Mouse (Mus musculus): ENCODE results near the gene Fgfr2.

The Fgfr2 gene

DNA sequence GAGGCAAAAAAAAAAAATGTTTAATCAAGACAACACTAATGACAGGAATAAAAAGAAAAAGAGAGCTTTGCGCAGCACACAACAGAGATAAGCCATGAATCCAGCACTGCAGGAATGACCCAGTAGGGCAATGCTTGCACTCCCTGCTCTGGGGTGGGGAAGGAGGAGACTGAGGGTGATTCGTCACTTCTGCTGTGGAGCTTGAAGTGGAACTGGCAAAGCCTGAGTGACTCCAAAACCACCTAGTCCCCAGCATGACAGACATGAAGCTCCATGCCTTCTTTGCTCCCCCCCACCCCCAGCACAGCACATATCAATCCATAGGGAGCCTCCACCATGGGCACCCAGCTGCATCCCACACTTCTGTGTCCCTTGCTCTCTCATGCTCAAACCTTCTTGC, 753.4 kb downstream of the Fgfr2 start:
- no peak for DNase-seq (ENCODE audit: low read depth)

DNA sequence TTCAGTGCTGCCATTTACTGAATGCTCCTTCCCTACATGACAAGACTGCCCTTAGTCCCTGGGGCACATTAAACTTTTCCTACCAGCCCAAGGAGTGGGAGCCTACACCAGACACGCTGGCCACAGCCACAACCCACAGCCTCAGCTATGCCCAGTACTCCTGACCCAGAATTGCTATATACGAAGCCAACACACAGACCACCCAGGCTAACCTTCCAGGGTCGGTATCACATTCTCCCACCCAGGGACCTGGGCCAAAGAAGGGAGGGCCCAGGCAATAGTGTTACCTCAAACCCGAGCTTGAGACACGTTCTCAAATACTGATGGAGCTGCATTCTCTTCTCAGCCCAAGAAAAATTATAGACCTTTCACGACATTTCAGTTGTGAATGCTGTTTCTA, 754.3 kb downstream of the Fgfr2 start:
- no peak for DNase-seq (ENCODE audit: low read depth)

DNA sequence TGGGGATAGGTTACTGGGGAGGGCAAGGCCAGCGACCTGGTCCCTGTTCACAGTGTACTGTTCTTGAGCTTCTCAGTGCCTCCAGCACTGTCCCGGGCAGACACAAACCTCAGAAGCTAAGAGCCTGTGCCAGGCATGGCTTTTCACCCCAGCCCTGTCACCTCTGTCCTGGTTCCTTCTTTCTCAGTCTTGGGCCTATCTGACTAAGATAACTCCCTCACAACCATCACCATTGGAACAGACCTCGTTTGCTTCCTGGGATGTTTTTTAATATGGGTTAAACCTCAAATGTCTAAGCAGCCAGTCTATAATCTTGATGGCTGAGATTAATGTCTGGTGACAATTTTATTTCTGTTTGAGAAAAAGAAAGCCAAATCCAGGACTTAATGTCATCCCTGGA, 755.8 kb downstream of the Fgfr2 start:
- no peak for DNase-seq (ENCODE audit: low read depth)

DNA sequence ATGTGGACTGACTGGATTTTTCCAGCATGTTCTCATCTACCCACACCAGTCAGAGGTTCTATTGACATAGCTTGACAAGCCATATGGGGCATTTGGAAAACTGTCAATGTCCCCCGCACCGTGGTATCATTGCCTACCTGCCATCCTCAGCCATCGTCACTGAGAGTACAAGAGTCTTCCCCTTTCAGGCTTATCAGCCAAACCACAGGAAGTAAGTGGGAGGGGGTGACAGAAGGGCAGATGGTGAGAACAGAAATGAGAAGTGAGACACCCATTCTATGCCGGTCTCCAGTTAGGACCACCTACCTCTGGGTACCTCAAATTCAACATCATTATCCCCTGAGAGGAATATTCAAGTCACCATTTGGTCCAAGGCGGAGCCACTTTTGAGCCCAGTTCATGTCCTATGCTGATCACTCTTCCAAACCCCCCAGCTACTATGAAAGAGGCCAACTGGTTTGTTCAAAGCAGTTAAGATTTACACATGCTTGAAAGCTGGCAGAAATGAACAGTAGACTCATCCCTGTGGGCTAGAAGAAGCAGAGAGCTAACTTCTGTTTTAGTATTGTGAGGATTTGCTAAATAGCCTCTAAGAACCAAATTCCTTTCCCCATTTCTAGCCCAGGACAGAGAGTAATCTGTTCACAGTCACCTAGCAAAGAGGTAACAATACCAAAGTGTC, 757.3 kb downstream of the Fgfr2 start:
- DNase-seq (ENCODE audit: low read depth), result no peak

DNA sequence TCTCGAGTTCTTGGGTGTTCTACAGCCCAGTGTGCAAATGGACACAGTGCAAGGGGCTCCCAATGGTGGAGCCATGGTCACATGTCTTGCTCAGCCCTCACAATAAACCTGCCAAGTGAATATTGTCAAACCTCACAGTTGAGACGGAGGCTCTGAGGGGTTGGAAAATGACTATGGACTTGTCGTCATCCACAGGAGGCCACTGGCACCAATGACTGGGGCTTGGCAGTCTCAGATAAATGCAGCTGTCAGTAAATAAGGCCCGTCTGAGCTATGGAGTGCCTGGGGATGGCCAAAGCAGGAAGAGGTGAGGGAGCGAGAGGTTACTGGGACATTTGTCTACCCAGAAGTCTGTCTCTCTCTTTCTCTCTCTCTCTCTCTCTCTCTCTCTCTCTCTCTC, 758.0 kb downstream of the Fgfr2 start:
- no peak for DNase-seq (ENCODE audit: low read depth)

DNA sequence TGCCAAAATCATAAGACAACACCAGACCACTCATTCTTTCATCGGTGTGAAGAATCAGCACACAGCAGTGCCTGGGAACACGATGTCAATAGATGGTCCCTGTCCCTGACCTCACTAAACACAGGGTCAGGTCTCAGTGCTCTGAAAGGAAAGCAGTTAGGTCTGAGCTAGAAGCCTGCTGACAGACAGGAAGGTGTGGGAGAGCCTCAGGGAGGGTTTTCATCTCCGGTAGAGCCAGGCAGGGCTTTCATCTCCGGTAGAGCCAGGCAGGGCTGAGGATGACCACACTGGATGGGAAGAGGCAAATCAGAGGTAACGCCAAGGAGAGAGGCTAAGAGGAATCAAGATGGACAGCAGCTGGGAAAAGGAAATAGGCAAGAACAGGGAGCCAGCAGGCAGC, 758.6 kb downstream of the Fgfr2 start:
- no peak for DNase-seq (ENCODE audit: low read depth)

DNA sequence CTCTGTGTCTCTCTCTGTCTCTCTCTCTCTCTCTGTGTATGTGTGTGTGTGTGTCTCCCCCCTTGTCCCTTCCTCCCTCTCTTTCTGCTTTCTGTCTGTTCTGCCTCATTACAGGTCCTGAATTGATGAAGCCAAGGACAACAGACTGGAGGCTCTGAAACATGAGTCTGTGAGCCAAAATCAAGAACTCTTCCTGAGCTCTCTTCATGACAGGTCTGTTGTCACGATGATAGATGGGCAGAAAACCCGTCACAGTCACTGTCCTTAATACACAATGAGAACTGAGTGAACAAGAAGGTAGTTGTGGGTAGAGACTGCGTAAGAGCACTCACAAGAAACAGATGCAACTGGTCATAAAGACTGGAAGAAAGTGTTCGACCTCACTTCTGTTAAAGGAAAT, 762.8 kb downstream of the Fgfr2 start:
- no peak for DNase-seq (ENCODE audit: low read depth)

DNA sequence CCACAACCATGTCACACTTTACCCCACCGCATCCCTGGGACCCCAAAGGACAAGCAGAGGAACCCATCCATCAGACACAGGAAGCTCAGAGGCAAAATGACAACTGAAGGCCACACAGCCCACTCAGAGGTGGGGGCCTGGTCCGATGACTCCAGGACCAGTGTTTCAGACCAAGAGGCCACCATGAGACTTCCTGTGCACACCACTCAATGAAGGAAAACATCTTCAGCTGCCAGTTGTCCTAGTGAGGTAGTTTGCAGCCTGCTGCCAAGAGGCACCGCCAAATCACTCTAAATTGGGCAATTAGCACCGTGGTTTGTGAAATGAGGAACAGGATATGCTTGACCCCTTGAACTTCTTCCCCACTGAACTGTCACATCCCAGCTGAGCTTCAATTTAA, 764.4 kb downstream of the Fgfr2 start:
- no peak for DNase-seq (ENCODE audit: low read depth)

DNA sequence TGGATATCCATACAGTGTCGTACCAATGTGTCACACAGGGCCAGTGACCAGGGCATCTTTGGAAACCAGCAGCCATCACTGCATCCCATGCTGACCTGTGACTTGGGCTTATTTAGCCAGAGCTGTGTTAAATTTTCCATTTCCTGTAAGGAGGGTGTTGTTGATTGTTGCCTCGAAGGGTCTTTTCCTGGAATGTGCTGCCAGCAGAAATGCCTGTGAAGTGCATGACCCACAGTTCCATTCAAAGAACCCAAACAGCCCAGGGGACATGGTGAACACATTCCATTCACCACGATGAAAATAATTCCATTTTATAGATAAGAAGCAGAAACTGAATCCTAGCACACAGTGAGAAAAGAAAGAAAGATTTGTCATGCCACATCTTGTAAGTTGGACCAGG, 764.9 kb downstream of the Fgfr2 start:
- DNase-seq (ENCODE audit: low read depth), result no peak

DNA sequence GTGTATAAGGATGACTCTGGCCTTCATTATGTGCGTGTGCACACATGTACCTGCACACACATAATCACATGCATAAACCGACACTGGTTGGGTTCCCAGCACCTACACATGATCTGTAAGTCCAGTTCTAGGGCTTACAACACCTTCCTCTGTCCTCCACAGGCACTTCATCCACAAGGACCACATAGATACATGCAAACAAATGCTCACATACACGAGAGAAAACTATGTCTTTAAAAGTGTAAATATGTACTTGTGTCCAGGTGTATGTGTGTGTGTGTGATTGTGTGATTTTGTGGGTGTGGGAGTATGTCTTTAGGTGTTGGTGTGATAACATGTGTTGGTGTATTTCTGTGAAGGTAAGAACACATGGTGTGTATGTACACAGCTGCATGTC, 765.3 kb downstream of the Fgfr2 start:
- no peak for DNase-seq (ENCODE audit: low read depth)

DNA sequence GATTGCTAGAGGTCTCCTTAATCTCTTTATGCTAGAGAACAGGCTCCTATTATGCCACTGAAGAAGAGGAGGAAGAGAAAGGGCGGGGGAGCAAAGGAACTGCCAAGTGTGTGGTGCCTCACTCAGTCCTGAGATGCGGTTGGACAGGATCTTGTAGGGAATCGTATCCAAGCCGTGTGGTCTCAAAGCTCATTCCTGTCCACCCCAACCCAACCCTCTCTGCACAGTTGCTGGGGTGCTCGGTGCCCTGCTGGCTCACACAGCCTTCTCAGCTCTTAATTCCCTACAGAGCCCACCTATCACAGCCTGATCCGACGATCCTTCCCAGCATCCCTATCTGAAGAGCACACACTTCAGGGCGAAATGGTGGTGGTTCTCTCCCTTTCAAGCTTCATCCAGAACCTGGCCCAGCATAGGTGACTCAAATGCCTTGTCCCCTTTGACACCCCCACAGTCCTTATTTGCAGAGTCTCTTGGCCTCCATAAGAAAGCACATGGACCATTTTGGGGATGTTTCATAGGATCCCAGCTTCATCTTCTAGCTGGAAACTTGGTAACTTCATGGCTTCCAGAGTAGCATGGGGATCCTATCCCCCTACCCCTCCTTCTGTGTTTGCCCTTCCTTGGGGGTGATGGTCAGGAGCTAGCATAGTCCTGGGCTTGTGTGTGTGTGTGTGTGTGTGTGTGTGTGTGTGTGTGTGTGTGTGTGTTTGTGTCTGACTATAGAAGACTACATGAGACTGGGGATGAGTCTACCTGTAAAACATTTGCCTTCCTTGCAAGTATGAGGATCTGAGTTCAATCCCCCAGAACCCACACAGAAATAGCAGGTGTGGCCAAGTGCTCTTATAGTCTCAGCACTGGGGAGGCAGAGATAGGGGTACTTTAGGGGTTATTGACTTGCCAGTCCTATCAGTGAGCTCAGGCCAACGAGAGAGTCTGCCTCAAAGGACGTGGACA, 766.0 kb downstream of the Fgfr2 start:
- DNase-seq (ENCODE audit: low read depth), result no peak

DNA sequence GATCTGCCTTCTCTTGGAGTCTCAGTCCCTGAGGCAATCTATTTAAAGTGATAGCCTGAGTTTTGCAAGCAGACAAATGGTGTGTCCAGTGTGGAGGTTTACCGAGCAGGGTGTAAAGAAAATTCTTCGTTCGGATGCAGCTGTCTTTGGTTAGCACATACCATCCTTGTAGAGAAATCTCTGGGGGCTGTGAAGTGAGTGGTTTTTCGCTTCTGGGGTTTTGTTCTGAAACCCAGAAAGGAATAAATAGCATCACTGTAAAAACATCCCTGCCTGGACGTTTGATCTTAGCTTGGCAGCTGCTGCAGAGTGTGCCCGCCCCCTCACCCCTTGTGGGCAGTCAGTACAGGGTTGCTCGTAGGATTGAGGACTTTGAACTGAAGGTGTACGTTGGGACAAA, 767.0 kb downstream of the Fgfr2 start:
- no peak for DNase-seq (ENCODE audit: low read depth)

DNA sequence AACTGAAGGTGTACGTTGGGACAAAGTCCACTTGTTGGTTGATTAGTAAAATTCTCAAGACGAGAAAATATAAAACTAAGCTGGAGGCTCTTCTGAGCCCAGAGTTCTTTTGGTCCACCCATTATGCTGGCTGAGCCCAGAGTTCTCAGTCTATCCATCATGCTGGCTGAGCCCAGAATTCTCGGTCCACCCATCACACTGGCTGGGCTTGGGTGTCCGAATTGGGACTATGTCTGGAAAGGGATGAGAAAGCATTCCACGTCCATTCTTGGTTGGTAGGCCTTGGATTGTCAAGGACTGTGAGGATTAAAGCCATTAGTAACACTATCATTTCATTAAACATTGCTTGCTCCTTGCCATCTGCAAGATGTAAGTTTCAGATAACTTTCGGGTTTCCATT, 767.4 kb downstream of the Fgfr2 start:
- DNase-seq (ENCODE audit: low read depth), result no peak

DNA sequence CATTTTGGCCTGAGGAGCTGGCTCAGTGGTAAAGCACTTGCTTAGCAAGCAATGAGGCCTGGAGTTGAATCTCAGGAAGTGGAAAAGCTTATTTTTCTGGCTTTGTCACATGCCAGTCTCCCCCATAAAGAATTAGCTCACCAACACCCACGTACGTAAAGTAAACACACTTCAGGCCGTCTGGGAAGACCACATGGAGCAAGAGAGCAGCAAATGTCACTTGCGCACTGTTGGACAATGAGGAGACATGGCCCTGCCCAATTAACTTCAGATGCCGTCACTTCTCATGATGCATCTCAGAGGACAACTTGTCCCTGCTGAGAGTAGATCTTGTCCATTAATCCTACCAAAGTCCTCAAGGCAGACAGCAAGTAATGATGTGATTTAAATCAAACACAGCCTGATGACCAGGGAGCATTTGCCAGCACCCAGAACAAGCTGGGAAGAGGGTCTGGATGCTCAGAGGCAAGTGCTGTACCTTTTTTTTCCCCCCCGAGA, 774.0 kb downstream of the Fgfr2 start:
- no peak for DNase-seq (ENCODE audit: low read depth)

DNA sequence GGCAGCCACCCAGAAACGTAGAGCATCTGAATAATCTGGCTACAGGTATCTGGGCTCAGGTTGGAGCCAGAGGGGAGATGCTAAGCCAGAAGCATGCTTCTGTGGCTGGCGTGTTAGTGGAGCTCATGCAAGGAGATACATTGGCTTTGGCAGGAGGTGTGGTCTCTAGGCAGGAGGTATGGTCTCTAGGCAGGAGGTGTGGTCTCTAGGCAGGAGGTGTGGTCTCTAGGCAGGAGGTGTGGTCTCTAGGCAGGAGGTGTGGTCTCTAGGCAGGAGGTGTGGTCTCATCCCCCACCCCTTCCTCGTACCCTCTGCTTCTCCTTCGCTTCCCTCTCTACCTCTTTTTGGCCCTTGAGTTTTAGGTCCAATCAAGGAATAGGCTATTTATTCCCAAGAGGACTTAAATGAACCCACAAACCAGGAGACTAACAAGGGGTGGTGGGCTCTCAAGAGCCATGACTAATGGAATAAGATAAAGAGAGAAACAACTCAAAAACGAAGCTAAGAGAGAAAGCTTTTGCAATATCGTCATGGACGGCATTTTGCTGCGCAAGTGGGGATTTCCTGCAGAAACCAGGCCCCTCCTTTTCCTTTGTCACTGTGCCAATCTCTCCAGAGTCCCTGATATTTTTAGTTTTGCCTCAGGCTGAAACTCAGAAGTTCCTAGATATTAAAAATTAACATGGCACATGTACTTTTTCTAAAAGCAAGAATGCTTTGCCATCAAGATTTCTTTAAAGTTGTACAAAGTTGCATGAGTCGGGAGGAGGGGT, 775.7 kb downstream of the Fgfr2 start:
- DNase-seq (ENCODE audit: low read depth), result no peak

DNA sequence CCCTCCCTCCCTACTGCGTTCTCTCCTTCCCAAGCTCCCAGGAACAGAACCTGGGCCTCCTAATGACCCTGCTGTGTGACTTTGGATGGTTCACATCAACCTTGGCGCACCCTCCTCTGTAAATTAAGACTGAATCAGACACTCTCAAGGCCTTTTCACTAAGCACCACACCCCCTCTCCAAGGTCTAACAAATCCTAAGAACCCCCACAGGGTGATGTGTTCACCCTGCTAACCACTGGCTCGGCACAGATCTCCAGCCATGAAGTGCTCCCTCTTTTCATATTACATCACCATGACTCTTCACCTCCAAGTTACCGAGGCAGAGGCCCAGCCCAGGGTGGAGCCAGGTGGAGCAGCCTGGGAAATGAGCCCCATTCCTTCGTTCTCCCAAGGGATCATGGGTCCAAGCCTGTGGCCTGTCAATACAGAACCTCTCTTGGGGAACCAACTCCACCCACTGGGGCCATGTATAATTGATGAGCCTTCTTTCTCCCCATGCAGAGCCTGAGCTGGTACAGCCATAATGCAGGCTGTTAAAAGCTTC, 777.6 kb downstream of the Fgfr2 start:
- no peak for DNase-seq (ENCODE audit: low read depth)

DNA sequence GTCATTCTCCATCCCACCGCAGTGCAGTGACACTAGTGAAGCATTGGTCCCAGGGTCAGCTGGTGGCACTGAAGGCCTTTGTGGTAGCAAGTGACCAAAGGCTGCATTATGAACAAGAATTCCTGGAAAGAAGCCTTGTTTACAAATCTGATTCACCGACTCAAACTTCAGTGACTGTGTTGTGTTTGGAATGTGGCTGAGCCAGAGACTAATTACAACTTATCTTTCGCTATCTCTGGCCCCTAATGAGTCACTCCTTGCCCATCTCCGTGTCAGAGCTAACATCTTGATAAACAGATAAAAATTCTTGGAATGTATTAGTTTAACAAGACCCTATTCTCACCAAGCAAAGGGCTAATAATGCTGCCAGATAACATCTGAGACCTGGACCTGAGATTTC, 778.5 kb downstream of the Fgfr2 start:
- no peak for DNase-seq (ENCODE audit: low read depth)

DNA sequence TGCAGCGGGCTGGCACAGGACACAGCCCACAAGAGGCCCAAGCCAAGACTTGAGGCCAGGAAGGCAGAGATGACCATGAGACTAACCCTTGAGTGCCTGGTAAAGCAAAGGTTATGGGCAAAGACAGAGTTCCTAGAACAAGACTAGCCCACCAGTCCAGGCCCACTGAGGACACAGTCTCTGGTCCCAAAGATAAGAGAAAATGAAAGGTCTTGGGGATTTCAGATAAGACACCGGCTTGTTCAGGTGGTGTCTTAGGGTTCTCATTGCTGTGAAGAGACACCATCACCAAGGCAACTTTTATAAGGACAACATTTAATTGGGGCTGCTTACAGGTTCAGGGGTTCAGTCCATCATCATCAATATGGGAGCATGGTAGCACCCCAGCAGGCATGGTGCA, 779.2 kb downstream of the Fgfr2 start:
- no peak for DNase-seq (ENCODE audit: low read depth)

DNA sequence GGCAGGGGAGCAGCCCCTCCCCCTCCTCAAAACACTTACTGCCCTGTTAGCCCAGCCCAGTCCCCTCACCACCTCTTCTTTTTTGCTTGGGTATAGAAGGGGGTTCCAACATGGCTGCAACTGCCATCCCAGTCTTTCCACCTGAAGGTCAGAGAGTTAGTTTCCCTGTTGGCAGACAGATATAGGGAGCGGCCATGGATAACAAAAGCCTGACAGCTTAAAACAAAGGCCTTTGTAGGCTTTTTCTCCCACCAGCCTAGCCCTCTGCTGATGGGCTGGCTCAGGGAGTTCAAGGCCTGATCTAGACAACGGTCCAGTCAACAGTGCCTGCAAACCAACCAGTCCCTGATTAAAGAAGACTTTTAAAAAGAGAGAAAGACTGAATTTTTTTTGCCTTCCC, 780.0 kb downstream of the Fgfr2 start:
- DNase-seq (ENCODE audit: low read depth), result no peak

DNA sequence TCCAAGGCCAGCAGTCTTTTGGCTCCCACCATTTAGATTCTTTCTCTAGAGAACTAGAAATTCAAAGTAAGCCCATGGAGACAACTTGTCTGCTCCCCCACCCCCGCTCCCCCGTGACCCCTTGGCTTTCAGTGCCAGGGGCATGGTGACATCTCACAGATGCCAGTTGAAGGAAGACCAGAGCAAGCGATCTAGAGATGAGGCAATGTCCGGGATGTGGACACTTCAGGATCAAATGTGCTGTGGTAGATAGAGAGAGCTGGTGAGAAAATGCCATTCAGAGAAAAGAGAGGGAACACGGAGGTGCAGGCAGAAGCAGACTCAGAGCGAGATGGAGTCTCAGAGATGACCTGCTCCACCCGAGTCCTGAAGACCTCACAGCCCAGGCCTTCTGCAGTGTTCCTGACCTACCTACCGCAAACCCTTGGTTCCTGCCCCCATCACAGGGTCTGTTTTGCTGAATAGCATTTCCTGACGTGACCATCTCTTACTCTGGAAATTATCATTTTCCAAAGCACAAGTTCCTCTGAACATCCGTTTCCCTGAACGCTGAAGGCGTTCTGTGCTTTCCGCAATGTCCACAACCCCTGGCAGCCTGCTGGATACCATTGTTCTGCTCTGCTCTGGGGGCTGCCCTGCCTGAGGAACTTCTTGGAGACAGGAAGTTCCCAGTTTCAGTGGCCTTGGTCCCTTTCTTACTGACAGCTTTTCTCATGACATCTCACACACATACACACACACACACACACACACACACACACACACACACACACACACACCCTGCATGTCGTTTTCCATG, 783.9 kb downstream of the Fgfr2 start:
- no peak for DNase-seq (ENCODE audit: low read depth)

DNA sequence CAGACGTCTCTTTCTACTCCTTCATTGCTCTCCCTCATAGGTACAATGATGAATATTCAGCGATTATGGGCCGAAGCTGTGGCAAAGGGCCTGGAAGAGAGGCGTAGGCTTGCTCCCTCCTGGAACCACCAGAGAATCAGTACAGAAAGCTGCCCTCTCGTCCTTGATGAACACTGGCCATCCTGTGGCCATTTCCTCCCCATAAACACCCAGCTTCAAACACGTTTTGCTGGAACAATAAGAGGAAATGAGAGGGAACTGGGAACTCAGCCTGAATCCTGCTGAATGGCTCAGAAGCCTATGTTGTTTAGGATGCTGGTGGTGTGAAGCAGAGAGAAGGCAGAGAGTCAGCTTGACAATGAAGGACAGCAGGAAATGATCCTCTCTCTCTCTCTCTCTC, 784.8 kb downstream of the Fgfr2 start:
- DNase-seq (ENCODE audit: low read depth), result no peak

Data from fibroblast of lung, adult 2 months (primary cell).